Mouse (Mus musculus): ENCODE results near the gene Rab4a.

DNA sequence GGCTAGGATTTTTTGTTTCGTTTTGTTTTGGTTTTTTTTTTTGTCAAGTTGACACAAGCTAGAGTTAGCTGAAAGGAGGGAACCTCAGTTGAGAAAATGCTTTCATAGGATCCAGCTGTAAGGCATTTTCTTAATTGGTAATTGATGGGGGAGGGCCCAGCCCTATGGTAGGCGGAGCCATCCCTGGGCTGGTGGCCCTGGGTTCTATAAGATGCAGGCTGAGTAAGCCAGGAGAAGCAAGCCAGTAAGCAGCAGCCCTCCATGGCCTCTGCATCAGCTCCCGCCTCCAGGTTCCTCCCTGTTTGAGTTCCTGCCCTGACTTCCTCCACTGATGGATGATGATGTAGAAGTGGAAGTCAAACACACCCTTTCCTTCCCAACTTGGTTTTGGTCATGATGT is 25.3 kb upstream of the Rab4a start:
- TF ChIP-seq POLR2A (IDR thresholded peaks at IDR 0.05; ENCODE audit: insufficient read depth, low read depth, low read length) = no peak
- TF ChIP-seq CTCF (IDR thresholded peaks at IDR 0.05) = no peak
- TF ChIP-seq EP300 (IDR thresholded peaks at IDR 0.05; ENCODE audit: insufficient read depth, low read depth, low read length) = no peak
